Mouse (Mus musculus): Measurements from ENCODE around the gene Shld1. TPM values are rescaled to one million over a fixed set of nuclear protein-coding genes. Genes with fewer than 3 reads are reported as not detected.

Shld1 gene
- polyA plus RNA-seq (2012; rRNA removed) = 20.7 and 21.2 TPM in 2 replicates

GRCm38 (mm10) chr2:132686756-132687737 lies at the start of gene Shld1:
Gene Shld1, plus strand, starts transcription at chr2:132686931.

GRCm38 (mm10) chr2:132780978-132781377 lies 94.2 kb downstream of the Shld1 start, which contains the start of gene Chgb:
Gene Chgb, plus strand, starts transcription at chr2:132781278.

Other genes starting within 250 kb of the Shld1 start
- 57.2 and 64.2 TPM in 2 replicates for gene Gpcpd1, start 99.2 kb upstream of the Shld1 start, polyA plus RNA-seq (2012; rRNA removed)
- 48.9 and 53.0 TPM in 2 replicates for gene Chgb, start 94.3 kb downstream of the Shld1 start, polyA plus RNA-seq (2012; rRNA removed)
- gene Trmt6, start 129.1 kb downstream of the Shld1 start, polyA plus RNA-seq (2012; rRNA removed) = 26.2 and 28.2 TPM in 2 replicates
- gene Mcm8, start 129.2 kb downstream of the Shld1 start, polyA plus RNA-seq (2012; rRNA removed) = 4.2 and 5.0 TPM in 2 replicates
- 29.6 and 30.6 TPM in 2 replicates for gene Crls1, start 159.7 kb downstream of the Shld1 start, polyA plus RNA-seq (2012; rRNA removed)
- 0.44 and 0.62 TPM in 2 replicates for gene Lrrn4, start 194.0 kb downstream of the Shld1 start, polyA plus RNA-seq (2012; rRNA removed)